Mouse (Mus musculus) lung, postnatal 0 days (tissue): ENCODE measurements around the gene Rps6kc1. TPM values are rescaled to one million over a fixed set of nuclear protein-coding genes. Genes with fewer than 3 reads are reported as not detected.

Experiments used
- ATAC-seq: fragments of 200-750 bp; cut with Nextera tagmentation; 2 replicates; pipeline ENCODE4 v1.8.0; 2017; ENCODE audit warnings: moderate library complexity
- DNase-seq: peaks from one replicate; pipeline ENCODE4 v3.0.0-alpha.2; 2016; ENCODE audit warnings: low spot score
- H3K27ac ChIP-seq: fragments of 300-500 bp; sonication (generic); 2 replicates; pipeline ENCODE4 v1.5.1; 2014; ENCODE audit warnings: antibody characterized with exemption, mild to moderate bottlenecking, low read length, mixed read lengths
- H3K27me3 ChIP-seq: fragments of 300-500 bp; sonication (generic); replicated peaks from 2 replicates; pipeline ENCODE4 v1.6.1; 2014; ENCODE audit warnings: low read length, mixed read lengths; ENCODE audit not compliant: insufficient read depth
- H3K36me3 ChIP-seq: fragments of 300-500 bp; sonication (generic); 2 replicates; pipeline ENCODE4 v1.6.1; 2014; ENCODE audit warnings: low read length, mixed read lengths; ENCODE audit not compliant: insufficient read depth
- H3K4me1 ChIP-seq: fragments of 300-500 bp; sonication (generic); 2 replicates; pipeline ENCODE4 v1.6.1; 2014; ENCODE audit warnings: antibody characterized with exemption, low read depth, low read length, mixed read lengths; ENCODE audit not compliant: insufficient read depth
- H3K4me2 ChIP-seq: fragments of 300-500 bp; sonication (generic); replicated peaks from 2 replicates; pipeline ENCODE4 v1.6.1; 2014; ENCODE audit warnings: low read depth, mild to moderate bottlenecking, low read length, moderate library complexity, mixed read lengths
- H3K4me3 ChIP-seq: fragments of 300-500 bp; sonication (generic); 2 replicates; pipeline ENCODE4 v1.5.1; 2014; ENCODE audit warnings: low read depth, low read length
- H3K9ac ChIP-seq: fragments of 300-500 bp; sonication (generic); replicated peaks from 2 replicates; pipeline ENCODE4 v1.6.1; 2014; ENCODE audit warnings: low read depth, mild to moderate bottlenecking
- H3K9me3 ChIP-seq: fragments of 300-500 bp; sonication (generic); 2 replicates; pipeline ENCODE4 v1.6.1; 2016; ENCODE audit warnings: low read length, mixed read lengths
- CTCF ChIP-seq: IDR thresholded peaks from 2 replicates; pipeline ENCODE4 v1.5.1; 2016; ENCODE audit warnings: antibody characterized with exemption, mild to moderate bottlenecking
- EP300 ChIP-seq: IDR thresholded peaks from 2 replicates; pipeline ENCODE4 v1.6.1; 2016; ENCODE audit warnings: antibody characterized with exemption, mild to moderate bottlenecking, control low read depth
- WGBS: fragments of 180-500 bp; shearing (Covaris S2); extraction: QIAGEN DNeasy Blood & Tissue Kit; methylation state at CpG from one replicate; pipeline ENCODE4 v1.1.7; 2014; 5-methylcytosine and 5-hydroxymethylcytosine counted together
- polyA plus RNA-seq: library from polyadenylated mRNA; unstranded; fragments of >200 nt; fragmentation: Nextera tagmentation; extraction: Ambion mirVana; gene quantifications from 2 replicates; pipeline ENCODE4 v1.2.1, GENCODE M21; 2015

Rps6kc1 gene
- polyA plus RNA-seq, 1 experiment from 2014 or later, result 8.5 TPM

- no peak overlapping the region for H3K4me2 ChIP-seq
Observed at GRCm38 (mm10) chr1:190690528-190691262, 220.9 kb downstream of the Rps6kc1 start.

GRCm38 (mm10) chr1:190683060-190683459 is 228.5 kb downstream of the Rps6kc1 start:
- DNase-seq (no peak), ATAC-seq (no peak)
- Histone ChIP-seq H3K27ac (no peak overlapping the region), H3K9ac (no peak overlapping the region), H3K9me3 (no peaks in the 10 kb centered on the region), H3K36me3 (no peaks in the 10 kb centered on the region), H3K4me2 (no peak overlapping the region), H3K4me1 (no peaks in the 10 kb centered on the region), H3K27me3 (no peaks in the 10 kb centered on the region), H3K4me3 (no peak overlapping the region)
- TF ChIP-seq CTCF (no peak), EP300 (no peak)
- 88% methylated on average over 7 of the region's 7 CpGs for WGBS

More at GRCm38 (mm10) chr1:190690528-190691262, 220.9 kb downstream of the Rps6kc1 start:
- Histone ChIP-seq H3K36me3 (no peaks in the 10 kb centered on the region), H3K9ac (no peak overlapping the region), H3K4me1 (no peaks in the 10 kb centered on the region), H3K9me3 (no peaks in the 10 kb centered on the region), H3K27ac (no peak overlapping the region), H3K27me3 (no peaks in the 10 kb centered on the region), H3K4me3 (no peak overlapping the region)
- TF ChIP-seq CTCF (no peak), EP300 (no peak)
- ATAC-seq (no peak), DNase-seq (no peak)
- 66% methylated on average over 29 of the region's 29 CpGs for WGBS

- H3K36me3 ChIP-seq, result no peaks in the 10 kb centered on the region
- no peaks in the 10 kb centered on the region for H3K27me3 ChIP-seq
- no peaks in the 10 kb centered on the region for H3K4me1 ChIP-seq
- no peak overlapping the region for H3K9ac ChIP-seq
- TF ChIP-seq EP300 (no peak), CTCF (no peak)
- peak; percentile 46 for ATAC-seq
- WGBS, result 50% methylated on average over 25 of the region's 25 CpGs
- no peaks in the 10 kb centered on the region for H3K9me3 ChIP-seq
- H3K4me3 ChIP-seq, result no peak overlapping the region
- no peak overlapping the region for H3K27ac ChIP-seq
- peak; percentile 78 for DNase-seq
- H3K4me2 ChIP-seq, result peak overlapping the region; percentile 27; the same call in 1 of the 2 replicates
Observed at GRCm38 (mm10) chr1:190682021-190682926, 229.3 kb downstream of the Rps6kc1 start.

- H3K4me2 ChIP-seq, result no peak overlapping the region
- no peak for TF ChIP-seq EP300
- TF ChIP-seq CTCF, result no peak
- 76% methylated on average over 3 of the region's 3 CpGs for WGBS
Observed at GRCm38 (mm10) chr1:190675455-190675854, 236.1 kb downstream of the Rps6kc1 start.

GRCm38 (mm10) chr1:190669099-190669498 is 242.5 kb downstream of the Rps6kc1 start:
- H3K4me3 ChIP-seq, result no peak overlapping the region
- no peaks in the 10 kb centered on the region for H3K36me3 ChIP-seq
- ATAC-seq (no peak), DNase-seq (no peak)
- no peaks in the 10 kb centered on the region for H3K27me3 ChIP-seq
- no peak overlapping the region for H3K27ac ChIP-seq
- H3K9me3 ChIP-seq, result no peaks in the 10 kb centered on the region
- no peaks in the 10 kb centered on the region for H3K4me1 ChIP-seq
- no peak overlapping the region for H3K9ac ChIP-seq
- WGBS, result 58% methylated on average over 10 of the region's 10 CpGs
- no peak overlapping the region for H3K4me2 ChIP-seq
- no peak for TF ChIP-seq EP300

More at GRCm38 (mm10) chr1:190675455-190675854, 236.1 kb downstream of the Rps6kc1 start:
- H3K27ac ChIP-seq, result no peak overlapping the region
- H3K9me3 ChIP-seq, result no peaks in the 10 kb centered on the region
- H3K27me3 ChIP-seq, result no peaks in the 10 kb centered on the region
- no peaks in the 10 kb centered on the region for H3K36me3 ChIP-seq
- ATAC-seq (no peak), DNase-seq (no peak)
- H3K9ac ChIP-seq, result no peak overlapping the region
- no peak overlapping the region for H3K4me3 ChIP-seq
- H3K4me1 ChIP-seq, result no peaks in the 10 kb centered on the region

GRCm38 (mm10) chr1:190667821-190668220 is 243.7 kb downstream of the Rps6kc1 start:
- no peak for ATAC-seq
- 91% methylated on average over 11 of the region's 11 CpGs for WGBS
- no peak for DNase-seq
- Histone ChIP-seq H3K4me2 (no peak overlapping the region), H3K4me3 (no peak overlapping the region), H3K36me3 (no peaks in the 10 kb centered on the region), H3K9ac (no peak overlapping the region), H3K27me3 (no peaks in the 10 kb centered on the region), H3K9me3 (no peaks in the 10 kb centered on the region), H3K4me1 (no peaks in the 10 kb centered on the region), H3K27ac (no peak overlapping the region)
- TF ChIP-seq EP300 (no peak), CTCF (no peak)
